In the genomic region with DNA sequence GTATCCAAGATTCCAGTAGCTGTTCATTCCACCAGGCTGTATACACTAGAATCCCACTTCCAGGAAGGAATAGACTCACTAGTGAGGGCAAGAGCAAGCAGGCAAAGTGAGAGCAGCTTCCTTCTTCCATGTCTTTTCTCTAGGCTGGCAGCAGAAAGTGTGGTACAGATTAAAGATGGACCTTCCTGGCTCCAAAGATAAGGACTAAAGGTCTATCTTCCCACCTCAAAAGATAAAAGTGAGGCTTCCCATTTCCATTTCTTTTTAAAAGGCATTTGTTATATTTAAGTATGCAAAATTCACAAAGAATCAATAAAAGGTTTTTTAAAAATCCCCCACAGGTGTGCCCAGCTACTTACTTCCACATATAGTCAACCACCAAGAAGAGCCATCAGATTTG, we compare ENCODE assay signal across 20 mouse cellular contexts. TPM values are rescaled to one million over a fixed set of nuclear protein-coding genes. Genes with fewer than 3 reads are reported as not detected.
DNase-seq lines count a peak whose midpoint lies in the region; ATAC-seq and TF ChIP-seq lines count a peak whose summit lies in the region.
"Had no signal": no experiment of that assay in that cellular context is flagged by ENCODE, and none has a peak within 500 bp of the region (broad histone marks: within the 10 kb centered on the region; RNA-seq: fewer than 3 reads in every experiment).

No protein-coding gene starts in this region.

- peaks cover 0 to 4% of the 10 kb centered on the region in 2 experiments; a peak in 1 of 4 replicates for H3K36me3 ChIP-seq in MEL (ENCODE audit: control insufficient read depth in 1 of 2, insufficient read depth in 2 of 2, low read length in 2 of 2)
- H3K36me3 ChIP-seq: G1E had no signal

- DNase-seq in MEL (ENCODE audit: low read depth, low spot score): no peak
- DNase-seq: adrenal gland, adult 2 months; adrenal gland, adult 8-10 months; adrenal gland, postnatal 10 days; adrenal gland, postnatal 14 days; adrenal gland, postnatal 25 days; adrenal gland, postnatal 36 days; B cell, adult 2 months; cerebellum, adult 11 months; cerebellum, adult 11-12 months; cerebellum, adult 18-20 months; cerebellum, adult 2 months; cerebellum, adult 8-10 months; cerebellum, adult 9-10 months had no signal

- no peak overlapping the region for H3K9ac ChIP-seq in MEL (ENCODE audit: control insufficient read depth, low read depth, low read length, poor library complexity, severe bottlenecking)

- TF ChIP-seq RAD21 in MEL (IDR thresholded peaks at IDR 0.05; ENCODE audit: low read depth, low read length): no peak

- H3K4me1 ChIP-seq in MEL (ENCODE audit: control insufficient read depth in 1 of 2, insufficient read depth in 2 of 2, low read length in 2 of 2): peaks cover 0 to 12% of the 10 kb centered on the region in 2 experiments; a peak in 2 of 4 replicates

- H3K4me3 ChIP-seq in MEL (ENCODE audit: control insufficient read depth in 1 of 2, insufficient read depth in 1 of 2, low read depth in 2 of 2, low read length in 2 of 2): no peak overlapping the region

- ATAC-seq in cerebellum, adult (ENCODE audit: insufficient number of reproducible peaks, low FRiP score, low TSS enrichment): no peak
- ATAC-seq: activated CD4-positive, CD25-positive, alpha-beta regulatory T cell, adult 4 months; CD4-positive, CD25-positive, alpha-beta regulatory T cell, adult 4 months; Patski had no signal

- H3K79me2 ChIP-seq in MEL (ENCODE audit: control insufficient read depth, insufficient read depth, low read length, poor library complexity): no peaks in the 10 kb centered on the region; the same call in 1 of the 2 replicates

- no peak overlapping the region for H3K27ac ChIP-seq in MEL (ENCODE audit: control insufficient read depth, low read depth, low read length)

- TF ChIP-seq CTCF in MEL (IDR thresholded peaks at IDR 0.05 in 2 of 3, conservative IDR thresholded peaks at IDR 0.05 in 1 of 3; ENCODE audit: control insufficient read depth in 1 of 3, insufficient read depth in 1 of 3, low read depth in 2 of 3, low read length in 3 of 3, poor library complexity in 1 of 3, severe bottlenecking in 1 of 3): no peak

- H3K9me3 ChIP-seq in MEL (replicated peaks; ENCODE audit: insufficient read depth, low read length): no peaks in the 10 kb centered on the region
- H3K9me3 ChIP-seq: G1E had no signal

- TF ChIP-seq EP300 in MEL (IDR thresholded peaks at IDR 0.05; ENCODE audit: low read depth in 1 of 2, low read length in 2 of 2): peak; percentile 55 to 59; a peak in 2 of 4 replicates

- H3K27me3 ChIP-seq in MEL (ENCODE audit: control insufficient read depth in 1 of 2, insufficient read depth in 2 of 2, low read length in 2 of 2): no peaks in the 10 kb centered on the region
- H3K27me3 ChIP-seq: CH12.LX had no signal

- TF ChIP-seq POLR2A in MEL (IDR thresholded peaks at IDR 0.05; ENCODE audit: control insufficient read depth in 1 of 2, insufficient read depth in 1 of 2, low read depth in 1 of 2, low read length in 2 of 2, poor library complexity in 1 of 2): no peak

TF ChIP-seq in MEL, 35 proteins besides CTCF, POLR2A, EP300 and RAD21:
- TF ChIP-seq ZNF384 (IDR thresholded peaks at IDR 0.05; ENCODE audit: low read depth, low read length): no peak
- peak; percentile 72 for TF ChIP-seq GATA1 (IDR thresholded peaks at IDR 0.05; ENCODE audit: low read depth, low read length)
- TF ChIP-seq HCFC1 (IDR thresholded peaks at IDR 0.05; ENCODE audit: low read depth, low read length): no peak
- TF ChIP-seq ELF1 (IDR thresholded peaks at IDR 0.05; ENCODE audit: low read depth, low read length): no peak
- no peak for TF ChIP-seq KAT2A (conservative IDR thresholded peaks at IDR 0.05; ENCODE audit: low read depth, low read length)
- no peak for TF ChIP-seq BHLHE40 (IDR thresholded peaks at IDR 0.05; ENCODE audit: borderline replicate concordance, low read depth, low read length)
- TF ChIP-seq POLR2AphosphoS2 (IDR thresholded peaks at IDR 0.05; ENCODE audit: low read length): no peak
- TF ChIP-seq MXI1 (IDR thresholded peaks at IDR 0.05; ENCODE audit: low read depth, low read length): no peak
- TF ChIP-seq USF1 (IDR thresholded peaks at IDR 0.05; ENCODE audit: low read depth, low read length): no peak
- TF ChIP-seq ZKSCAN1 (IDR thresholded peaks at IDR 0.05; ENCODE audit: low read depth, low read length): no peak
- peak; percentile 38; the same call in 1 of the 2 replicates for TF ChIP-seq TCF12 (IDR thresholded peaks at IDR 0.05; ENCODE audit: low read depth, low read length)

RNA-seq across cellular contexts. Expression of a gene that starts 4.5 kb away (rescaled TPM):
- total RNA-seq in MEL (2012; rRNA removed): 16.8 and 17.8 TPM in 2 replicates
- polyA plus RNA-seq in MEL (2012; ENCODE audit: insufficient read depth in 1 of 2, insufficient read length in 2 of 2, low read depth in 1 of 2, low replicate concordance in 2 of 2, missing spikeins in 1 of 2): 10 to 100 TPM in 1 of 2 experiments, not detected in 1; 22.0 TPM

RNA-seq across cellular contexts. Expression of a gene that starts 21.0 kb away (rescaled TPM):
- 2.4 and 2.5 TPM in 2 replicates for total RNA-seq in MEL (2012; rRNA removed)
- 1 to 10 TPM in 1 of 2 experiments, not detected in 1; 5.1 TPM for polyA plus RNA-seq in MEL (2012; ENCODE audit: insufficient read depth in 1 of 2, insufficient read length in 2 of 2, low read depth in 1 of 2, low replicate concordance in 2 of 2, missing spikeins in 1 of 2)
